Mouse (Mus musculus) limb, embryonic 10.5 days (tissue): ENCODE results near the gene Mogs. TPM values are rescaled to one million over a fixed set of nuclear protein-coding genes. Genes with fewer than 3 reads are reported as not detected.
A peak's percentile ranks its signal among the peaks of the same experiment; 100 is the strongest.

Experiments
- DNase-seq: peaks from one replicate; pipeline ENCODE4 v3.0.0-alpha.2; 2017; ENCODE audit warnings: low spot score
- H3K27ac ChIP-seq: fragments of 300-500 bp; sonication (generic); 2 replicates; pipeline ENCODE4 v1.5.1; 2016; ENCODE audit warnings: mild to moderate bottlenecking
- H3K27me3 ChIP-seq: fragments of 300-500 bp; sonication (generic); 2 replicates; pipeline ENCODE4 v1.6.1; 2016; ENCODE audit warnings: low read depth, mild to moderate bottlenecking; ENCODE audit not compliant: poor library complexity, severe bottlenecking
- H3K36me3 ChIP-seq: fragments of 300-500 bp; sonication (generic); 2 replicates; pipeline ENCODE4 v1.6.1; 2016; ENCODE audit warnings: mild to moderate bottlenecking, moderate library complexity
- H3K4me1 ChIP-seq: fragments of 300-500 bp; sonication (generic); 2 replicates; pipeline ENCODE4 v1.6.1; 2016
- H3K4me3 ChIP-seq: fragments of 300-500 bp; sonication (generic); 2 replicates; pipeline ENCODE4 v1.5.1; 2016; ENCODE audit warnings: mild to moderate bottlenecking, moderate library complexity
- H3K9me3 ChIP-seq: fragments of 300-500 bp; sonication (generic); replicated peaks from 2 replicates; pipeline ENCODE4 v1.6.1; 2016; ENCODE audit warnings: mild to moderate bottlenecking
- WGBS: fragments of 180-500 bp; shearing (Covaris S2); methylation state at CpG from one replicate; pipeline ENCODE4 v1.1.7; 2016; 5-methylcytosine and 5-hydroxymethylcytosine counted together
- polyA plus RNA-seq: library from polyadenylated mRNA; unstranded; fragments of >200 nt; fragmentation: Nextera tagmentation; extraction: Ambion mirVana; gene quantifications from 2 replicates; pipeline ENCODE4 v1.2.1, GENCODE M21; 2016

Mogs gene
- polyA plus RNA-seq, 1 experiment from 2014 or later, result 45.3 TPM

- Histone ChIP-seq H3K9me3 (no peaks in the 10 kb centered on the region), H3K27me3 (peaks cover 11% of the 10 kb centered on the region), H3K4me3 (peak overlapping the region; percentile 76), H3K4me1 (peaks cover 36% of the 10 kb centered on the region), H3K27ac (peak overlapping the region; percentile 89), H3K36me3 (peaks cover 7% of the 10 kb centered on the region; the same call in 1 of the 2 replicates)
- DNase-seq, result peak; percentile 83
- under 1% methylated on average over 67 of the region's 74 CpGs for WGBS
These were observed 13.4 kb upstream of the Mogs start for GRCm38 (mm10) chr6:83101688-83102556.

DNA sequence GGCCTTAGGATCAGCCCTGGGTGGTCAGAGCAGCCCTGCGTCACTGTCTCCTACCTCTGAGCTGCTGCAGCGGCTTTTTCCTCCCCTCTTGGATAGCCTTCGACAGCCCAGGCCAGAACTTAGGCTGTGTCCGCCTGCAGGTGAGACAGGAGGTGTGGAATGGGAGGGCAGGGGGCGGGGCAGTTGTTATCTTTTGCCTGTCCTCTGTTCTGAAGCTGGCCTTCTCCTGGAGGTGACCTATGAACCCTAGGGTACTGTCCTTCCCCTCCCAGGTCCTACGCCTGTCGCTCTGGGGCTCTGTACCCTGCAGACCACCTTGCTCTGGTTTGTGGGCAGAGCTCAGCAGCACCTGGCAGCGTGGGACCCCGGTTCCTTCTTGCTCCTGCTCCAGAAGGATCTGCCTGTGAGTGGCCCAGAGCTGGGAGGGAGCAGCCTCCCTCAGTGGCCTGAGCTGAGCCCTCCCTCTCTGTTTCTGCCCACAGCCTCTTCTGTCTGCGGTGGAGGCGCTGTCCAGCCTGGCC, 12.1 kb upstream of the Mogs start:
- no peak for DNase-seq
- Histone ChIP-seq H3K27ac (no peak overlapping the region), H3K4me1 (peaks cover 43% of the 10 kb centered on the region), H3K9me3 (no peaks in the 10 kb centered on the region), H3K27me3 (peaks cover 11% of the 10 kb centered on the region), H3K4me3 (peak overlapping the region; percentile 76; the same call in 1 of the 2 replicates), H3K36me3 (peaks cover 7% of the 10 kb centered on the region; the same call in 1 of the 2 replicates)
- WGBS, result 38% methylated on average over 11 of the region's 11 CpGs

DNA sequence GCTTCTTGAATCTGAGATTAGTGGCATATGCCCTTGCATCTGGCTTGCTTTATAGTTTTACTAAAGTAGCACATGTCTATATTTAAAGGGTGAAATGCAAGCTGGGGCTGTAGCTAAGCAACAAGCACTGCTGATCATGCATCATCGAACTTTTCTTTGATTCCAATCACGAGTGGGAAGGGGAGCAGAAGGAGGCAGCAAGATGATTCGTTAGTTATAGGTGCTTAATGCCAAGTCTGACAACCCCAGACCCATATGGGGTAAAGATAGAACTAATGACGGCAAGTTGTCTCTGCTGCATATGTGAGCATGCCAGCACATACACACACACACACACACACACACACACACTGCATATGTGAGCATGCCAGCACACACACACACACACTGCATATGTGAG, 11.1 kb upstream of the Mogs start:
- WGBS, result 88% methylated on average over 4 of the region's 4 CpGs
- H3K4me3 ChIP-seq, result no peak overlapping the region
- no peaks in the 10 kb centered on the region for H3K9me3 ChIP-seq
- H3K36me3 ChIP-seq, result peaks cover 7% of the 10 kb centered on the region; the same call in 1 of the 2 replicates
- H3K27me3 ChIP-seq, result peaks cover 11% of the 10 kb centered on the region
- H3K27ac ChIP-seq, result no peak overlapping the region
- peaks cover 41% of the 10 kb centered on the region for H3K4me1 ChIP-seq
- no peak for DNase-seq

- Histone ChIP-seq H3K27ac (peak overlapping the region; percentile 96), H3K9me3 (no peaks in the 10 kb centered on the region), H3K4me3 (peak overlapping the region; percentile 95), H3K27me3 (peaks cover 9% of the 10 kb centered on the region), H3K4me1 (peaks cover 32% of the 10 kb centered on the region), H3K36me3 (peaks cover 18% of the 10 kb centered on the region)
- WGBS, result 36% methylated on average over 13 of the region's 13 CpGs
- DNase-seq, result peak; percentile 90
These were observed 7.5 kb upstream of the Mogs start for GRCm38 (mm10) chr6:83107566-83108400.

DNA sequence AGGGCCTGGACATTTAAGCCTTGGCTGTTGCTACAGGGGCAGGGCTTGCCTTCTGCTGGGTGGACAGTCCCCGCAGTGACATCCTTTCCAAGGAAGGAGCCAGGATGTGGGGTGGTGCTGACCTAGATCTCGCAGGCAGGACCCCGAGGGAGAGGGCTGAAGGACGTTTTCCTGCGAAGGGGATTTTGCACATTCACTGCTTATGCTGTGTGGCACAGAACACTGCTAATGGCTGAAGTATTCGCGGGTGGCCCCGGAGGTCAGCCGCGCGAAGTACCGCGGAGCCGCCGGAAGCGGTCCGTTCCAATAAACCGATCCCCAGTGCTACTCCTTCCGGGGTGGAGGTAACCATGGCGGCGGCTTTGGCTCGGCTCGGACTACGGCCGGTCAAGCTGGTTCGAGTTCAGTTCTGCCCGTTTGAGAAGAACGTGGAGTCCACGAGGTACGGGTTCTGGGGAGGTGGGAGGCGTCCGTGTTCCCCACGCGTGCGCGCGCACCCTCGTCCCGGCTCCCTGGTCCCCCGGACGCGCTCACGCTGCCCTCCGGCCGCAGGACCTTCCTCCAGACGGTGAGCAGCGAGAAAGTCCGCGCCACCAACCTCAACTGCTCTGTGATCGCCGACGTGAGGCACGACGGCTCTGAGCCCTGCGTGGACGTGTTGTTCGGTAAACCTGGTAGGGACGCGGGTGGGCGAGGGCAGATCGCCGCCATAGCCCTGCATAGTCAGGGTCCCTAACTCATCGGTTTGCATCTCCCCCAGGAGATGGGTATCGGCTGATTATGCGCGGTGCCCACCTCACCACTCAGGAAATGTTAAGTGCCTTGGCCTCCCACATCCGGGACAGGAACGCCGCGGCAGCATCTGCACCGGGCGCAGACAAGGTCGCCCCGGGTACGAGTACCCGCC, 6.3 kb upstream of the Mogs start, which contains the start of gene Mrpl53:
Gene Mrpl53 (plus strand): TSS at position 279 of the 907 bp plus-strand sequence.
- Histone ChIP-seq H3K27me3 (no peaks in the 10 kb centered on the region), H3K4me1 (peaks cover 24% of the 10 kb centered on the region), H3K36me3 (peaks cover 18% of the 10 kb centered on the region), H3K9me3 (no peaks in the 10 kb centered on the region), H3K27ac (peak within 1 kb of the TSS; percentile 96), H3K4me3 (peak within 1 kb of the TSS; percentile 95)
- under 1% methylated on average over 76 of the region's 76 CpGs for WGBS
- peak; percentile 88 for DNase-seq

- Histone ChIP-seq H3K4me1 (peaks cover 46% of the 10 kb centered on the region), H3K27ac (no peak overlapping the region), H3K9me3 (no peaks in the 10 kb centered on the region), H3K4me3 (no peak overlapping the region), H3K36me3 (peaks cover 12% of the 10 kb centered on the region), H3K27me3 (no peaks in the 10 kb centered on the region)
- 89% methylated on average over 4 of the region's 4 CpGs for WGBS
- no peak for DNase-seq
These were observed 3.7 kb upstream of the Mogs start for GRCm38 (mm10) chr6:83111510-83112136.

- H3K4me3 ChIP-seq, result peak overlapping the region; percentile 83
- peak overlapping the region; percentile 93 for H3K27ac ChIP-seq
- 3% methylated on average over 48 of the region's 48 CpGs for WGBS
- no peak for DNase-seq
- peaks cover 40% of the 10 kb centered on the region for H3K36me3 ChIP-seq
- no peaks in the 10 kb centered on the region for H3K9me3 ChIP-seq
- H3K27me3 ChIP-seq, result no peaks in the 10 kb centered on the region
- peaks cover 44% of the 10 kb centered on the region for H3K4me1 ChIP-seq
These were observed 531 bp downstream of the Mogs start for GRCm38 (mm10) chr6:83115682-83116372.

DNA sequence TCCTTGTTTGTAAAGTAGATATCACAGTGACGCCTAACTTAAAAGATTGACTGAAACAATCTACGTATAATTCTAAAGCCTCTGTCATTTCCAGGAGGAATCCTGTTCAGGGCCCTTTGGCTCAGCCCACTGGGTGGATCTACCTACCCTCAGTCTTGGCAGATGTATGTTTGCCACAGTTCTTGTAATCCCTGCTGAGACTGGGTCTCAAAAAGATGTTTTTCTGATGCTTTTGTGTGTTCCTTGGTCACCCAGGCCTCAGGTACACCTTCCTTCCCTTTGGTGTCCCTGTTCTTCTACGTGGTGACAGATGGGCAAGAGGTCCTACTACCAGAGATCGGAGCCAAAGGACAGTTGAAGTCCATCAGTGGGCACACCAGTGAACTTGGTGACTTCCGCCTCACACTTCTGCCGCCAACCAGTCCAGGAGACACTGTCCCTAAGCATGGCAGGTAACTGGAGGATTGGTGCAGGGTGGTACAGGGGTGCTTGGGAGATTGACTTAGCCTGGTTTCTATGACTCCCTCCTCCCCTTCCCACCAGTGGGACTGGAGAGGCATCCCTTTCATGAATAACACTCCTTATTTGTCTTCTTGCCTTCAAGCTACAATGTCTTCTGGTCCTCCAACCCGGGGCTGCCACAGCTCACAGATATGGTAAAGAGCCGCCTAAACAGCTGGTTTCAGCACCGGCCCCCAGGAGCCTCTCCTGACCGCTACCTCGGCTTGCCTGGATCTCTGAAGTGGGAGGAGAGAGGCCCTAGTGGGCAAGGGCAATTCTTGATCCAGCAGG, 1.3 kb downstream of the Mogs start:
- Histone ChIP-seq H3K4me1 (peaks cover 44% of the 10 kb centered on the region), H3K36me3 (peaks cover 37% of the 10 kb centered on the region), H3K4me3 (peak overlapping the region; percentile 83), H3K27ac (peak overlapping the region; percentile 93; the same call in 1 of the 2 replicates), H3K27me3 (no peaks in the 10 kb centered on the region), H3K9me3 (no peaks in the 10 kb centered on the region)
- WGBS, result 82% methylated on average over 11 of the region's 11 CpGs
- DNase-seq, result no peak

DNA sequence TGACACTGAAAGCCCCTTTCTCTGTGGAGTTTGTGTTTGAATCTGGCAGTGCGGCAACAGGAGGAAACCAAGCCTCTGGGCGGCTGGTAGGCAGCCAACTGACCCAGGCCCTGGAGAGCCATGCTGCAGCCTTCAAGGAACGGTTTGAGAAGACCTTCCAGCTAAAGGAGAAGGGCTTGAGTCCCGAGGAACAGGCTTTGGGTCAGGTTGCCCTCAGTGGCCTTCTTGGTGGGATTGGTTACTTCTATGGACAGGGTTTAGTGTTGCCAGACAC, 1.8 kb downstream of the Mogs start:
- Histone ChIP-seq H3K9me3 (no peaks in the 10 kb centered on the region), H3K4me3 (peak overlapping the region; percentile 83), H3K4me1 (peaks cover 45% of the 10 kb centered on the region), H3K27me3 (no peaks in the 10 kb centered on the region), H3K27ac (no peak overlapping the region), H3K36me3 (peaks cover 37% of the 10 kb centered on the region)
- no peak for DNase-seq
- 91% methylated on average over 4 of the region's 4 CpGs for WGBS

GRCm38 (mm10) chr6:83117616-83118015, 2.3 kb downstream of the Mogs start:
- Histone ChIP-seq H3K36me3 (peaks cover 37% of the 10 kb centered on the region), H3K27ac (no peak overlapping the region), H3K9me3 (no peaks in the 10 kb centered on the region), H3K4me1 (peaks cover 50% of the 10 kb centered on the region), H3K27me3 (no peaks in the 10 kb centered on the region), H3K4me3 (peak overlapping the region; percentile 83; the same call in 1 of the 2 replicates)
- WGBS, result 93% methylated on average over 13 of the region's 13 CpGs
- DNase-seq, result no peak

- DNase-seq, result no peak
- Histone ChIP-seq H3K4me3 (no peak overlapping the region), H3K4me1 (peaks cover 56% of the 10 kb centered on the region), H3K36me3 (peaks cover 41% of the 10 kb centered on the region), H3K9me3 (no peaks in the 10 kb centered on the region), H3K27me3 (no peaks in the 10 kb centered on the region), H3K27ac (no peak overlapping the region)
- 88% methylated on average over 11 of the region's 11 CpGs for WGBS
These were observed 3.1 kb downstream of the Mogs start for GRCm38 (mm10) chr6:83118369-83118768.
